Mouse (Mus musculus) cerebellum, postnatal 10 days (tissue): Measurements from ENCODE around the gene Scrg1.
"Not testable (repeated sequence)": the region's sequence is repeated elsewhere in the genome, so short reads cannot be mapped to it uniquely, and the experiment has no call there.

Source experiments
- DNase-seq, 2 experiments: peaks; one replicate each; pipeline ENCODE4 v3.0.0; 2021; ENCODE audit warnings: mixed read lengths in 2 of 2

Scrg1 gene

GRCm38 (mm10) chr8:57511316-57512118 is 55.8 kb downstream of the Scrg1 start, which contains the start of gene Hmgb2:
Gene Hmgb2 (plus strand): TSS chr8:57511907.
- peak; percentile 100 for DNase-seq

- peak; percentile 71 to 73 for DNase-seq
Observed at GRCm38 (mm10) chr8:57512141-57513056, 56.7 kb downstream of the Scrg1 start.

- DNase-seq = not testable (repeated sequence)
Observed at GRCm38 (mm10) chr8:57513178-57513661, 57.5 kb downstream of the Scrg1 start.

GRCm38 (mm10) chr8:57516685-57517084 is 61.0 kb downstream of the Scrg1 start:
- DNase-seq = not testable (repeated sequence)

- no peak for DNase-seq
Observed at GRCm38 (mm10) chr8:57517723-57518122, 62.0 kb downstream of the Scrg1 start.

- no peak for DNase-seq
Observed at GRCm38 (mm10) chr8:57520186-57520786, 64.6 kb downstream of the Scrg1 start.
